Mouse (Mus musculus) neural tube, embryonic 11.5 days (tissue): ENCODE results near the gene Rhbdl1. TPM values are rescaled to one million over a fixed set of nuclear protein-coding genes. Genes with fewer than 3 reads are reported as not detected.

Source experiments
- ATAC-seq: fragments of 200-750 bp; cut with Nextera tagmentation; 2 replicates; pipeline ENCODE4 v1.8.0; 2017; ENCODE audit warnings: moderate number of reproducible peaks, mild to moderate bottlenecking, moderate TSS enrichment, moderate library complexity; ENCODE audit not compliant: insufficient read depth, low FRiP score, low TSS enrichment
- DNase-seq: peaks from one replicate; pipeline ENCODE4 v3.0.0-alpha.2; 2015; ENCODE audit warnings: low spot score
- H3K27ac ChIP-seq: fragments of 300-500 bp; sonication (generic); 2 replicates; pipeline ENCODE4 v1.5.1; 2014; ENCODE audit warnings: low read depth, mild to moderate bottlenecking, low read length
- H3K27me3 ChIP-seq: fragments of 300-500 bp; sonication (generic); 2 replicates; pipeline ENCODE4 v1.6.1; 2014; ENCODE audit warnings: mild to moderate bottlenecking, low read length, mixed read lengths; ENCODE audit not compliant: control insufficient read depth, insufficient read depth
- H3K36me3 ChIP-seq: fragments of 300-500 bp; sonication (generic); 2 replicates; pipeline ENCODE4 v1.6.1; 2014; ENCODE audit warnings: mild to moderate bottlenecking, low read length, moderate library complexity, mixed read lengths; ENCODE audit not compliant: control insufficient read depth, insufficient read depth
- H3K4me1 ChIP-seq: fragments of 300-500 bp; sonication (generic); 2 replicates; pipeline ENCODE4 v1.6.1; 2014; ENCODE audit warnings: low read length, mixed read lengths; ENCODE audit not compliant: control insufficient read depth, insufficient read depth
- H3K4me2 ChIP-seq: fragments of 300-500 bp; sonication (generic); 2 replicates; pipeline ENCODE4 v1.6.1; 2014; ENCODE audit warnings: low read depth, mild to moderate bottlenecking, moderate library complexity
- H3K4me3 ChIP-seq: fragments of 300-500 bp; sonication (generic); 2 replicates; pipeline ENCODE4 v1.5.1; 2014; ENCODE audit warnings: low read depth, low read length
- H3K9ac ChIP-seq: fragments of 300-500 bp; sonication (generic); 2 replicates; pipeline ENCODE4 v1.6.1; 2014; ENCODE audit warnings: mild to moderate bottlenecking, low read length
- H3K9me3 ChIP-seq: fragments of 300-500 bp; sonication (generic); 2 replicates; pipeline ENCODE4 v1.6.1; 2016; ENCODE audit warnings: low read length; ENCODE audit not compliant: control insufficient read depth
- WGBS: fragments of 180-500 bp; shearing (Covaris S2); extraction: QIAGEN DNeasy Blood & Tissue Kit; methylation state at CpG from one replicate; pipeline ENCODE4 v1.1.7; 2014; 5-methylcytosine and 5-hydroxymethylcytosine counted together
- polyA plus RNA-seq: library from polyadenylated mRNA; unstranded; fragments of >200 nt; fragmentation: Nextera tagmentation; extraction: Ambion mirVana; gene quantifications from 2 replicates; pipeline ENCODE4 v1.2.1, GENCODE M21; 2014

The Rhbdl1 gene
- polyA plus RNA-seq, 1 experiment from 2014 or later = 4.4 TPM

DNA sequence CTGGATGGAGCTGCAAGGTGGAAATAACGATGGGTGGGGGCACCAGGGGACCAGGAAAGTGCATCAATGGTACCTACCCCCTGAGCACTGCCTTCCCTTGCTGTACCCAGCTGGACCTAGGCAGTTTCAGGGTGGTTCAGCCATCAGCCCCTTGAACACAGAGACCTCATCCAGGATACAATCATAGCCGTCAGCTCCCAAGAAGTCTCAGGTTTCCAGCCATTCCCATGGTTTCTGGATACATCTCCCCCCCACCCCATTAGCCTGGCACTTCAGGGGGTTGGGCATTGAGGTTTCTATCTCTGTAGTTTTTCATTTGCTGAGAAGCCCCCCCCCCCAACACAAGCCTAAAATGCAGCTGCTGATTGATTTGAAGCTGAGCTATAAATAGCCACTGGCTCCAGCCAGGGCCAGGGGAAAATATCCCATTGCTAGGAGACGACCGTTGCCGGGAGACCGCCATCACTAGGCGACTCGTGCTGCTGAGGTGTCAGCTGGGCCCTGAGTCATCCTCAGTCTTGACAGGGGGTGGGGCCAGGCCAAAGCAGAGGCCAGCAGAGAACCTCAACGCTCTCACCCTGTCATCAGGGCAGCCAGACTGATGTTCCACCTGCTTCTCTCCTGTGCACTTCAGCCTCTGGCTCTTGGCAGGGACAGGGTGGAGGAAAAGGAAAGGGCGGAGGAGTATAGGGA, 34.1 kb downstream of the Rhbdl1 start:
- ATAC-seq = peak; percentile 89
- H3K27ac ChIP-seq = peak overlapping the region; percentile 76
- no peaks in the 10 kb centered on the region for H3K36me3 ChIP-seq
- no peak overlapping the region for H3K4me3 ChIP-seq
- DNase-seq = peak; percentile 90
- peaks cover 11% of the 10 kb centered on the region for H3K4me1 ChIP-seq
- H3K9me3 ChIP-seq = no peaks in the 10 kb centered on the region
- WGBS = 12% methylated on average over 10 of the region's 10 CpGs
- peak overlapping the region; percentile 14 for H3K4me2 ChIP-seq
- peak overlapping the region; percentile 3; the same call in 1 of the 2 replicates for H3K9ac ChIP-seq
- H3K27me3 ChIP-seq = no peaks in the 10 kb centered on the region

DNA sequence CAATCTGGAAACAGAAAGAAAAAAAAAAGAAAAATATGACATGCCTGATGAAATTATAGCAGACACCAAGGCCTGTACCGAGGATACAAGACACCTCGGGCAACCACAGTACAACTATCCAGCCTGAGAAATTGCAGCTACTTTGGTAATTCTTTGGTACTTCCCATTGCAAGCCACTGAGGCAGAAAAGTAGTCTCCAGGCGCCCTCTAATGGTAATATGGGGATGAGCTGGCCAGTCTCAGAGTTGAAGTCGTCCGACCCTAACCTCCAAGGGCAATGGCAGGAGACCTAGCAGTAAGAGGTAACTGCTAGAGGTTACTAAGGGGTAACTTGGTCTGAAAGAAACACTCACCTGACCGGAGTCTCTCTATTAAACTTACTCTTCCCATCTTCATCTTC, 36.1 kb downstream of the Rhbdl1 start:
- WGBS = 8% methylated on average over 6 of the region's 6 CpGs
- no peak overlapping the region for H3K4me3 ChIP-seq
- no peaks in the 10 kb centered on the region for H3K9me3 ChIP-seq
- no peak overlapping the region for H3K27ac ChIP-seq
- H3K4me2 ChIP-seq = no peak overlapping the region
- DNase-seq (peak; percentile 74), ATAC-seq (no peak)
- H3K4me1 ChIP-seq = peaks cover 19% of the 10 kb centered on the region
- H3K36me3 ChIP-seq = no peaks in the 10 kb centered on the region
- H3K27me3 ChIP-seq = no peaks in the 10 kb centered on the region
- H3K9ac ChIP-seq = no peak overlapping the region

DNA sequence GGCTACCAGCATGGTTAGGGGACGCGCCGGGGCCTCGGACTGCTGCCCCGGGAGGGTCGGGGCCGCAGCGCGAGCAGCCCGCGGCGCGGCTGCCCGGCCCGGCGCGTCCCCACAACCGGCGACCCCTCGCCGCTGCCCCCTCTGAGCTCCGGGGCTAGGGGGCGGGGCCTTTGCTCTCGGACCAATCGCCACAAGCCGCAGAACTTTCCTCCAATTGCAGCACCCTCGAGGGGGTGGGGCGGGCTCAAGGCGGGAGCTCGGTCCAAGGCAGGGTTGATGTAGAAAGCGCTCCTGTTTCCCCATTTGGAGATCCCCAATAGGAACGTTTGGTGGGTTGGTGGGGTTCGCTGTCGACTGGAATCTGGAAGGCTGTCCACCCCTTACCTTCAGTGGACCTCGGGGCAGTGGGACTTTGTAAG, 40.1 kb downstream of the Rhbdl1 start, which contains the start of gene Metrn:
Gene Metrn (minus strand): TSS at position 186 of the 419 bp plus-strand sequence.
- H3K9ac ChIP-seq = peak within 1 kb of the TSS; percentile 84
- WGBS = under 1% methylated on average over 34 of the region's 35 CpGs
- ATAC-seq (peak; percentile 64), DNase-seq (peak; percentile 92)
- no peaks in the 10 kb centered on the region for H3K9me3 ChIP-seq
- peaks cover 41% of the 10 kb centered on the region for H3K4me1 ChIP-seq
- H3K27ac ChIP-seq = peak within 1 kb of the TSS; percentile 88
- peak within 1 kb of the TSS; percentile 83 for H3K4me3 ChIP-seq
- H3K36me3 ChIP-seq = 0 out of 2 replicates have a peak, but pooled peaks cover 2% of the 10 kb centered on the region
- H3K27me3 ChIP-seq = no peaks in the 10 kb centered on the region
- H3K4me2 ChIP-seq = peak within 1 kb of the TSS; percentile 96

DNA sequence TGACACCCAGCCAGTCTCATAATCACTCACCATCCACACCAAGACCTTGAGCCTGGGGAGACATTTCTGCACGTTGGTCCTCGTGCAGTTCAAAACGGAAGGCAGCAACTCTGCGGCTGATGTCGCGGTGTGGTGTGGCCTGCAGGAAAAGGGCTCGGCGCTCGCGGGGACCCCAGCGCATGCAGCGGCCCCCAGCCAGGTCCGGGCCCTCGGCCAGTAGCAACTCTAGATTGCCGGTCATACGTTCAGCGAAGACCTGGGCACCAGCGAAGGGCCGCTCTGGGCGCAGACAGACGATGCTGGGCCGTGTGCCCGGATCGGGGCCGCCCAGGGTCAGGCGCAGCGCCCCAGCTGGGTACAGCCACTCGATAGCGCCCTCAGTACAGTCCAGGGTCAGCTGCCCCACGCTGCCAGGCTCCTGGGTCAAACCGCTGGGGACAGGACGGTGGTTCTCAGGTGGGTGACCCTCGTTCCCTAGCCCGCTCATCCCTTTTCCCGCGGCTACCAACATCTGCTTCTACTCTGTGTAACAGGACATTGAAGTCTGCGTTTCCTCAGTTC, 40.8 kb downstream of the Rhbdl1 start:
- H3K9me3 ChIP-seq = no peaks in the 10 kb centered on the region
- no peak for DNase-seq
- H3K36me3 ChIP-seq = 0 out of 2 replicates have a peak, but pooled peaks cover 2% of the 10 kb centered on the region
- H3K4me3 ChIP-seq = peak overlapping the region; percentile 83
- H3K4me1 ChIP-seq = peaks cover 43% of the 10 kb centered on the region
- H3K9ac ChIP-seq = peak overlapping the region; percentile 84
- peak overlapping the region; percentile 88 for H3K27ac ChIP-seq
- under 1% methylated on average over 37 of the region's 37 CpGs for WGBS
- no peaks in the 10 kb centered on the region for H3K27me3 ChIP-seq
- no peak for ATAC-seq
- peak overlapping the region; percentile 96 for H3K4me2 ChIP-seq

DNA sequence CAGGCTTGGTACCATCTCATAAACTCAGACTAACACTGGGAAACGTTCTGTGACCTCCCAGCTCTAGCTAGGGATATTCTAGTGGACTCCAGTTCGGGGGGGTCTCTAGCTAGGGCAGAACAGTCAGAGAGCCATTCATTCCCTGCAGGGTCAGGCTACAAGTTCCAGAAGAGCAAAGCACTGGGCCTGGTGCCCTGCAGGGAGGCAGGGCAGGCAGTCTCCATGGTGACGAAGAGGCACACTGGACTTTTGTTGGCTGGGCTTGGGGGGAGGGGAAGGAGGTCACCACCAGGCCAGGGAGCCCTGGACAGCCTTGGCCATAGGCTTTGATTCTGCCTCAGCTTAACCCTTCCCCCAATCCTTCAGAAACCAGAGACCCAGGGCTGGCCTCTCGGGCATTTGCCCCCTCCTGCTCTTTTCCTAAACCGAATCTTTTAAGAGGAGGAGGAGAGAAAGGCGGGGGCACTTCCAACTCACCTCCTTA, 41.4 kb downstream of the Rhbdl1 start, which contains the start of gene AC134908.4:
Gene AC134908.4 (minus strand): TSS at position 51 of the 484 bp plus-strand sequence.
- Histone ChIP-seq H3K36me3 (0 out of 2 replicates have a peak, but pooled peaks cover 2% of the 10 kb centered on the region), H3K27ac (peak within 1 kb of the TSS; percentile 88), H3K9me3 (no peaks in the 10 kb centered on the region), H3K4me3 (peak within 1 kb of the TSS; percentile 83), H3K9ac (peak within 1 kb of the TSS; percentile 84), H3K27me3 (no peaks in the 10 kb centered on the region), H3K4me2 (peak within 1 kb of the TSS; percentile 96), H3K4me1 (peaks cover 45% of the 10 kb centered on the region)
- peak; percentile 79 for DNase-seq
- 0% methylated on average over 6 of the region's 6 CpGs for WGBS
- ATAC-seq = 0 out of 2 replicates have a peak, but pooled peaks have one; percentile 35

DNA sequence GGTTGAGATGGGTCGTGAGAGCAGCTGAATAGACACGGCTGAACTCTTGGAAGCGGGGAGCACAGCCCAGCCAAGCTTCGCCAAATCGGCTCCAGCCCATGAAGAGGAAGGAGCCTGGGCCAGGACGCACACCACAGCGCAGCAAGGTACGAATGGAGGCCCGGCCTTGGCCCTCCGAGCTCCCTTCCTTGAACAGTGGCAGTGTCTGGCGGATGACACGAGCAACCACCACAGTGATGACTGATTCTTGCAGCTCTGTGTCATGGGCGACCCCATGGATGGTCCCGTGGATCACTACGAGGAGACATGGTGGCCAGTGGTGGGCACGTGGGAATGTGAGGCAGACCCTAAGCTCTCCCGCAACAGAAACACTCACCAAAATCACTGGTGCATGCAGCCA, 42.1 kb downstream of the Rhbdl1 start:
- WGBS = 61% methylated on average over 17 of the region's 17 CpGs
- ATAC-seq (no peak), DNase-seq (no peak)
- peak overlapping the region; percentile 88 for H3K27ac ChIP-seq
- H3K9me3 ChIP-seq = no peaks in the 10 kb centered on the region
- H3K27me3 ChIP-seq = no peaks in the 10 kb centered on the region
- H3K9ac ChIP-seq = peak overlapping the region; percentile 84
- 0 out of 2 replicates have a peak, but pooled peaks cover 2% of the 10 kb centered on the region for H3K36me3 ChIP-seq
- peak overlapping the region; percentile 83 for H3K4me3 ChIP-seq
- H3K4me1 ChIP-seq = peaks cover 45% of the 10 kb centered on the region
- H3K4me2 ChIP-seq = peak overlapping the region; percentile 96

DNA sequence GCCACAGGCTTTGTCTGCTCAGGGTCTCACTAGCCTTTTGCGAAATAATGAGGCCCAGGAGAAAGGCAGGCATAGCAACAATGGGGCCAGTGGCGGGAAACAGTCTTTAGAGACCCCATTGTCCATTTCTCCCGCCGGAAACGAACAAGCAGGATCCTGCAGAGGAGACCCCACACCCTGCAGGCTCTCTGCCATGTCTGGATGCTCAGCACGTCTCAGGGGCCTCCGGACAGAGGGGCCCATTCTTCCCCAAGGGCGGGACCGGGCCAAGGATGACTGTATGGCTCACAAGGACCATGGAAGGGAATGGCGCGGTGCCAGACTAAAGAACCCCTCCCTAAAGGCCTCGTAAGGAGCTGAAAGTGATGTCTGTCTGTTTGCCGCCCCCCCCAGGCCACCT, 42.9 kb downstream of the Rhbdl1 start:
- Histone ChIP-seq H3K9ac (peak overlapping the region; percentile 84), H3K36me3 (0 out of 2 replicates have a peak, but pooled peaks cover 2% of the 10 kb centered on the region), H3K27me3 (no peaks in the 10 kb centered on the region), H3K4me2 (peak overlapping the region; percentile 96), H3K9me3 (no peaks in the 10 kb centered on the region), H3K4me1 (peaks cover 45% of the 10 kb centered on the region), H3K4me3 (peak overlapping the region; percentile 83), H3K27ac (peak overlapping the region; percentile 88)
- ATAC-seq (peak; percentile 60), DNase-seq (peak; percentile 68)
- 46% methylated on average over 13 of the region's 13 CpGs for whole genome bisulfite sequencing

DNA sequence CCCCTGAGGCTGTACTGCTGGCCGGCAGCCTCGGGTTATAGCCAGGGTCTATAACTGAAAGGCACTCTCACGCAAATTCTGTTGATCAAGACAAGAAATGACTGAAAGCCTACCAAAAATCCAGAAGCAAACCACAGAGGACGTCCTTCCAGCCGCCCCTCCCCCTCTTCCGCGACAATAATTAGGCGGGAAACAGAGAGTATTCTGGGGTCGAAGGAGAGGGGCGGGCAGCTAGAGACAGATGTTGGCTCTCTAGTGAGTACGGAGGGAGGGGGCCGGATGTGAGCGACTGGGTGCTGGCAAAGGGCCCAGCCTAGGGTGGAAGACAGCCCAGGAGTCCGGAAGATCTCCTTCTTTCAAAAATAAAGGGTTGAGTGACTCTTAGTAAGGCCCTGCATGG, 44.5 kb downstream of the Rhbdl1 start, which contains the start of gene Fam173a:
Gene Fam173a (minus strand): TSS at position 287 of the 400 bp plus-strand sequence.
- H3K4me1 ChIP-seq = peaks cover 44% of the 10 kb centered on the region

More for the DNA sequence above, 44.5 kb downstream of the Rhbdl1 start, which contains the start of gene Fam173a:
- Histone ChIP-seq H3K36me3 (0 out of 2 replicates have a peak, but pooled peaks cover 2% of the 10 kb centered on the region), H3K27ac (peak within 1 kb of the TSS; percentile 88), H3K4me3 (peak within 1 kb of the TSS; percentile 83), H3K9me3 (no peaks in the 10 kb centered on the region), H3K4me2 (peak within 1 kb of the TSS; percentile 96), H3K27me3 (no peaks in the 10 kb centered on the region), H3K9ac (peak within 1 kb of the TSS; percentile 84)
- ATAC-seq (no peak), DNase-seq (peak; percentile 72)
- WGBS = under 1% methylated on average over 13 of the region's 14 CpGs
